Mouse (Mus musculus) heart, adult 9 months (tissue): Measurements from ENCODE around the gene Trim34a.
"Not testable (repeated sequence)": the region's sequence is repeated elsewhere in the genome, so short reads cannot be mapped to it uniquely, and the experiment has no call there.

Experiments
- DNase-seq, 2 experiments: peaks; one replicate each; pipeline ENCODE4 v3.0.0; 2022; ENCODE audit warnings: low spot score in 2 of 2

Trim34a gene

GRCm38 (mm10) chr7:104244287-104245181, at the start of gene Trim34a:
TSS of gene Trim34a (plus strand) at chr7:104244457.
- DNase-seq: peak; percentile 75 to 83

DNA sequence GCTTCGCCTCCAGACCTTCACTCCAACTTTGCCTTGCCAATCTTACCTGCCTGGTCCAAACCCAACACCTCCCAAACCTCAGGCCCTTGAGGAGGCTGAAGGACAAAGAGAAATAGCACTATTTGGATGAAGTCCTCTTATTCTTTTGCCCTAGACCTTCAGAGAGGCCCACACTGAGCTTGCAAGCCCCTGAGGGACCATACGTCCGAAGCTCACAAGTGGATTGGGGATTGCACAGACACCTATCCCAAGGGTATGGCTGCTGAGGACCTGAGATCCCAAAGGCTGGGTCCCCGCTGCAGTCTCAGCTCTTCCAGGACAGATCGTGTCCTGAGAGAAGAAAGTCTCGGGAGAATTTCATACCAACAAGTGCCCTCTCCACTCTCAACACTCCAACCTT, 48.4 kb upstream of the Trim34a start, which contains the start of gene Olfr649:
Olfr649 (minus strand) TSS at position 101 of the 400 bp plus-strand sequence.
- no peak for DNase-seq

DNA sequence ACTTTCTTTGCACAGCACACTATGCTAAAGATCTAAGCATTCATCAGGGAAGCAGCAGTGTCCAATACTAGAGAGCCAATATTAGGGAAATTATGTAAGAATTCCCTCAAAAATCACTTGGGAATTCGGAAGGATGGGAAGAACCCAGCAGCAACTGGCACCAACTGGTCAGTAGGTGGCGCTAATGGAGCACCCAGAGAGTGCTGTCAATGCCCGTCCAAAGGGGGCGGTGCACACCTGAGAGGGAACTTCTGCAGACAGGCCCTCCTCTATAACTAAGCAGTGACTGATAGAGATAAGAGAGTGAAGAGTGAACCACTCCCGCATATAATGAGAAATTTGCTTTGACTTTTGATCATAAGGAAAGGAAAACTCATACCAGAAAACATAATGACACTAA, 44.4 kb upstream of the Trim34a start:
- peak; percentile 31 to 58 for DNase-seq

DNA sequence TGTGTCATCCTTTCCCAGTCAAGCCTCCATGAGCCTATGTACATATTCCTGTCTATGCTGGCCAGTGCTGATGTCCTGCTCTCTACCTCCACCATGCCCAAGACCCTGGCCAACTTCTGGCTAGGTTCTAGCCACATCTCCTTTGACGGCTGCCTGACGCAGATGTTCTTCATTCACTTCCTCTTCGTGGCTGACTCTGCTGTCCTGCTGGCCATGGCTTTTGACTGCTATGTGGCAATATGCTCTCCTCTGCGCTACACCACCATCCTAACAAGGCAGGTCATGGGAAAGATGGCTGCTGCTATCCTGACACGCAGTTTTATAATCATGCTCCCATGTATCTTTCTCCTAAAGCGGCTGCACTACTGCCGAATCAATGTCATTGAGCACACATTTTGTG, 38.1 kb upstream of the Trim34a start:
- no peak for DNase-seq

GRCm38 (mm10) chr7:104216011-104216535, 28.2 kb upstream of the Trim34a start:
- no peak for DNase-seq

DNA sequence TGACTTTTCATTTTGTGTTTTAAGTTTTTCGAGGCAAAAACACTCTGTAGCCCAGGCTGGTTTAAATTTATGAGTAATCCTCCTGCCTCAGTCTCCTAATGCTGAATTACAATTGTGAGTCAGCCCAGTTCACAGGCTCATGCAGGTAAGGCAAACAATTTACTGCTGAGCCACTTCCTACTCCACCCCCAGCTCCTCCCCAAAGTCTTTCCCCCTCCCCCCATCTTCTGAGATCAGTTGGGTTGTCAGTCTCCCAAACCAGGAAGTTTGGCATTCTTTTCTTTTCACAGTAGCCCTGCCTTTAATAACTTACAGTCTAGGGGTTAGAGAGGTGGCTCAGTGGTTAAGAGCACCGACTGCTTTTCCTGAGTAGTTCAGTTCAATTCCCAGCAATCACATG, 26.4 kb upstream of the Trim34a start:
- no peak for DNase-seq

DNA sequence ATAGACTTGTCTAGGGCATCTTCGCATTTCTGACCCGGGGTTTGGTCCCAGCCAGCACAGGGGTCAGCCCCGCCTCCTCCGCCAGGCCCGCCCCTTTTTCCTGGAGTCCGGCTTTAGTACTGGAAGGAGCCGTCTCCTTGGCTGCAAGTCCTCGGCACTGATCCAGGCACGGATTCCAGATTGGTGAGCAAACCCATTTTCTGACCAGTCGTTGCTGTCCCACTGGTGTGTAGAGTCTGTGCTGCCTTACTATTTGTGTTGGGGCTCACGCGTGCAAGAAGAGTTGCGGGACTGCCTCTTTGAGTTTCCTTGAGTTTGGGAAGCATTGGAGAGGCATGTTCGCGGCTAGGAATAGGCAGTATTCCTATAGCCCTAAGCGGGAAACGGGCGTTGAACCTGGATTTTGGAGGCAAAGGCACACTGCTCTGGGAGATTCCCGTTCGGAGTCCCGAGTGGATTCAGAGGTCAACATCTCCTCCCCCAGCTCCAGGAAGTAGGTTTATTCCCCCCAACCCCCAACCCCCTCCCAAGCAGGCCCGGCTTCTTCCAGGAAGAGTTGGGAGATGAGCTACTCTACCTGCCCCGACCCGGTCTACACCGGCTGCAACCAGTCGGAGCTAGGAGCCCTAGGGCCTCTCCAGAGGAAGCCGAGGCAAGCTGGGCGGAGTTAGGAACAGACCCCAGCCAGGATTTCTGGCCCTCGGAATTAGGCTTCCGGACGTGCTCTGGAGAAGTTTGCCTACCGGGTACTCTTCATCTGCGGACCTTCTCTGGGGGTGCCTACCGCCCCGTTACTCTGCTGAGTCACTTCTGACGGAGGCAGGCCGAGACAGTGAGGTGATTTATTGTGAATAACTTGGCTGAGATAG, 25.3 kb upstream of the Trim34a start, which contains the start of gene Trim6:
Trim6 (plus strand) TSS at position 93 of the 869 bp plus-strand sequence.
- DNase-seq: peak; percentile 79 to 83

DNA sequence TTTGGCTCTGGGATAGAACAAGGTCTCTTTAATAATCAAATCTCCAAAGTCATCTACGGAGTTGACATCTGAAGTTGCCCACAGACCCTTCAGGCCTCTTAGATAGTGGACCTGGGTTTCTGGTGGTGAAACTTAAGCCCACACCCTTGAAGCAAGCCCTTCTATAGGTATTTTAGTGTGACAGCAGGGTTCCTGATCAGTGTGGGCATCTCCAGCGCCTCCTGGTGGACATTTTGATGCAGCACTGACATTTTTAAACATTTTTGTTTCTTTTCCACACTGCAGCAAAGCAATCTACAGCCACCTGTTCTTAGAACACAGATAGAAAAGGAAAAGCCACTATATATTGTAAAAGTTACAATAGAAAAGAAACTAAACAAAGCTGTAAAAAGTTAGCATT, 13.1 kb upstream of the Trim34a start:
- peak in 1 of 2 experiments; percentile 6 for DNase-seq

DNA sequence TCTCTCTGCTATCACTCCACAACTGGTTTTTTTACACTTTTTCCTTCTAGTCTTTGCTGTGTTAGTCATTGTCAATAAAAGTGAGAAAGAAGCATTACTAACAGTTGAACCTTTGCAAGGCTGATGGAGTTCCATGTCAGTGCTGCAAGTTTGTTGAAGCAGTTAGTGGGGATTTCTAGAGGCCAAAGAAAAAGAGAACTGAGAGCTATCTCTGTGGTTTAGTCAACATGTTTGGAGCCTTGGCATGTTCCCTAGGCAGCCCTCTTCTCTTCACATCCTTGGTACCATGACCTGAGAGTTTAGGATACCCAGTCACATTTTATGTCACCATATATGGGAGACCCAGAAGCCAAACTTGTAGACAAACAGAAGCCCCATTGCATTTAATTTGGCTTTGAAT, 3.4 kb upstream of the Trim34a start:
- DNase-seq: no peak

DNA sequence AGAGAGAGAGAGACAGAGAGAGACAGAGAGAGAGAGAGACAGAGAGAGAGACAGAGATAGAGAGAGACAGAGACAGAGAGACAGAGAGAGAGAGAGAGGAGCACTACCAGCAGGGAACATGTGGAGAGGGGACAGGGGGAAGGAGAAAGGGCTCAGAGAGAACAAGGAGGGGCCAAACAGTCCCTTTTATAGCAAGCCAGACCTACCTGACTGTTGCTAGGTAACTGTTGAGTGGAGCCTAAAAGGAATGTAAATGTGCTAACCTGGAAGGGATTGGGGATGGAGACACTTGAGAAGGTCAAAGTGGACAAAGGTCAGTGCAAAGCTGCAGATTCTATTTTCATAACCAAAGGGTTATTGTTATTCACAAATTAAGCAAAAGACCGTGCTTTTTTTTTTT, 641 bp upstream of the Trim34a start:
- DNase-seq: no peak

GRCm38 (mm10) chr7:104260380-104260779, 16.1 kb downstream of the Trim34a start:
- not testable (repeated sequence) for DNase-seq

GRCm38 (mm10) chr7:104265335-104265734, 21.1 kb downstream of the Trim34a start:
- not testable (repeated sequence) for DNase-seq

DNA sequence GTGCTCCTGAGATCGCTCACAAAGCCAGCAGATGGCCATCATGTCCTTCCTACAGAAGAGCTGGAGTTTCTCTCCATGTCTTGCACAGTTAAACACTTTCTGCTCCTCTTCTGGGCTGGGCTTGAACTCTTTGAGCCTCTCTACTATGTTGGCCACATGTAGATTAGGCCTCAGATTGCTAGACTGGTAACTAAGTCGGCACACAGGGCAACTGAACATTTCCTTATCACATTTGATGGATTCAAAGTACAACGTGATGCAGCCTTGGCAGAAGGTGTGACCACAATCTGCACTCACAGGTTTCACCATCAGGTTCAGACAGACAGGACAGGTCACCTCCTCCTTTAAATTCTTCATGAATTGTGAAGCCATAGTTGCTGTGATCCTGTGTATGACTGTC, 35.1 kb downstream of the Trim34a start:
- not testable (repeated sequence) for DNase-seq

GRCm38 (mm10) chr7:104287576-104288443, 43.6 kb downstream of the Trim34a start, which contains the start of gene Trim5:
TSS of gene Trim5 (minus strand) at chr7:104288094.
- DNase-seq: peak; percentile 26 to 29

DNA sequence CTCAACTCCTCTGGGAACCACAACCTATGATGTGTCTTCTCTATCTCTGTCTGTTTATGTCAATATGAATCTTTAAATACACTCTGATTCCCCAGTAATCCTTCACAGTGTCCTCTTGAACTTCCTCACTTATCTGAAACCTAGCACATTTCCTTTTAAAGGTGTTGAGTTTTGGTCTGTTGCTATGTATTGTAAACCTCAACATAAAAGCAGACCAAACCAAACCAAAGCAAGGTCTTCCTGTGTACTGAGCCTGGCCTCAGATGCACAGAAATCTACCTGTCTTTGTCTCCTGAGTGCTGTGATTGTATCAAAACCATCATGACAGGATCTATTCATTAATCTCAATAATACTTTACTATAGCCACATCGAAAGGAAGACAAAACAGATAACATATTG, 46.4 kb downstream of the Trim34a start:
- DNase-seq: no peak

DNA sequence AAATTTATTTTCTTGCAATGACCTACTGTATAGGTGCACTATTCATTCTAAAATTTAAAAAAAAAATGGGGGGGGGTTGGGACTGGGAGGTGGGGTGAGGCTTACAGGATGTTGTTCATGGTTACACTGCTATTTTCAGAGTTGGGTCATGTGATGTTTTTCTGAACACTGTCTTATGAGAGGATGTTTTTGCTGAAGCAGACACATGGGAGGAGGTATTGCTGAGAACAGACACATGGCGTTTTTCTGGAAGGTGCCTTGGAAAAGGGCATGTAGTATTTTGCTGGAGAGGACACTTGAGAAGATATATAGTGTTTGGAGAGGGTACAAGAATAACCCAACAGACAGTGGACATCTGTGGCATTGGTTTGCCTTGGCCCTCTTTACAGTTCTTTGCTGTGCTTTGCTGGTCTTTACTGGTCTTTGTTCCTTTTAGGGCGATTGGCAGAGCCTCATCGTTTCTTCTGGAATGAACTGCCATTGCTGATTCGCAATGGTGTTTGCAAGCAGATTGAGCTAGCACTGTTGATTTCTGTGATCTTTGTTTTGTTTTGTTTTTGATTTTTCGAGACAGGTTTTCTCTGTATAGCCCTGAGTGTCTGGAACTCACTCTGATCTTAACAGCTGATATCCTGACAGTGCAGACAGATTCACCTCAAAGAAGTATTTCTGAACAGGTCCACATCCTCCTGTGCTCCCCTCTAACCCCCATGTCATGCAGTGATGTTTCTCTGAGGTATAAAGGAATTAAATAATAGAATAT, 47.6 kb downstream of the Trim34a start:
- DNase-seq: no peak
